Mouse (Mus musculus): Measurements from ENCODE around the gene Fhl3.
A peak's percentile ranks its signal among the peaks of the same experiment; 100 is the strongest.
"Not testable (repeated sequence)": the region's sequence is repeated elsewhere in the genome, so short reads cannot be mapped to it uniquely, and the experiment has no call there.

Fhl3 gene

GRCm38 (mm10) chr4:124710776-124711291 lies 10.3 kb downstream of the Fhl3 start:
- DNase-seq: peak; percentile 62

GRCm38 (mm10) chr4:124712618-124713017 lies 12.1 kb downstream of the Fhl3 start:
- DNase-seq: no peak

GRCm38 (mm10) chr4:124713850-124714249 lies 13.3 kb downstream of the Fhl3 start:
- not testable (repeated sequence) for DNase-seq

- peak; percentile 93 for DNase-seq
These were observed 14.3 kb downstream of the Fhl3 start, which contains the start of gene Sf3a3 for GRCm38 (mm10) chr4:124714545-124715481. Gene Sf3a3 (plus strand): TSS chr4:124714776.

GRCm38 (mm10) chr4:124719101-124719500 lies 18.6 kb downstream of the Fhl3 start:
- no peak for DNase-seq

- DNase-seq: no peak
These were observed 25.6 kb downstream of the Fhl3 start for GRCm38 (mm10) chr4:124726121-124726520.

- no peak for DNase-seq
These were observed 36.5 kb downstream of the Fhl3 start for GRCm38 (mm10) chr4:124736952-124737351.

GRCm38 (mm10) chr4:124737486-124737885 lies 37.0 kb downstream of the Fhl3 start:
- no peak for DNase-seq

- no peak for DNase-seq
These were observed 37.5 kb downstream of the Fhl3 start for GRCm38 (mm10) chr4:124738013-124738412.

GRCm38 (mm10) chr4:124738783-124739182 lies 38.3 kb downstream of the Fhl3 start:
- no peak for DNase-seq

GRCm38 (mm10) chr4:124741376-124742343 lies 41.2 kb downstream of the Fhl3 start, which contains the start of gene Inpp5b:
Gene Inpp5b (plus strand): TSS chr4:124741850.
- DNase-seq: peak; percentile 88

GRCm38 (mm10) chr4:124742839-124743238 lies 42.3 kb downstream of the Fhl3 start:
- DNase-seq: no peak

GRCm38 (mm10) chr4:124746577-124746976 lies 46.1 kb downstream of the Fhl3 start:
- DNase-seq: no peak

GRCm38 (mm10) chr4:124747851-124748250 lies 47.4 kb downstream of the Fhl3 start:
- DNase-seq: no peak

- DNase-seq: peak; percentile 97
These were observed 51.1 kb downstream of the Fhl3 start for GRCm38 (mm10) chr4:124751300-124752250.

GRCm38 (mm10) chr4:124752281-124753199 lies 52.0 kb downstream of the Fhl3 start:
- DNase-seq: no peak

- DNase-seq: no peak
These were observed 55.0 kb downstream of the Fhl3 start for GRCm38 (mm10) chr4:124755526-124755925.
